Mouse (Mus musculus) cerebellum, adult 2 months (tissue): Measurements from ENCODE around the gene Tyms.

Source experiments
- CTCF ChIP-seq: fragments of 200-500 bp; IDR thresholded peaks from 2 replicates; pipeline ENCODE4 v1.5.1; 2011; ENCODE audit warnings: low read depth, mild to moderate bottlenecking, control low read depth, low read length, moderate library complexity, borderline replicate concordance; ENCODE audit not compliant: insufficient read depth
- POLR2A ChIP-seq: fragments of 200-500 bp; IDR thresholded peaks from 2 replicates; pipeline ENCODE4 v1.6.1; 2011; ENCODE audit warnings: low read length, control low read depth, borderline replicate concordance; ENCODE audit not compliant: insufficient read depth

- TF ChIP-seq POLR2A (no peak), CTCF (no peak)
These were observed 37.7 kb upstream of the Tyms start for GRCm38 (mm10) chr5:30111126-30111525.
